Mouse (Mus musculus): Measurements from ENCODE around the gene Efna1. TPM values are rescaled to one million over a fixed set of nuclear protein-coding genes. Genes with fewer than 3 reads are reported as not detected.
A peak's percentile ranks its signal among the peaks of the same experiment; 100 is the strongest.

Efna1 gene
- polyA plus RNA-seq, 1 experiment from 2014 or later = 45.0 TPM

DNA sequence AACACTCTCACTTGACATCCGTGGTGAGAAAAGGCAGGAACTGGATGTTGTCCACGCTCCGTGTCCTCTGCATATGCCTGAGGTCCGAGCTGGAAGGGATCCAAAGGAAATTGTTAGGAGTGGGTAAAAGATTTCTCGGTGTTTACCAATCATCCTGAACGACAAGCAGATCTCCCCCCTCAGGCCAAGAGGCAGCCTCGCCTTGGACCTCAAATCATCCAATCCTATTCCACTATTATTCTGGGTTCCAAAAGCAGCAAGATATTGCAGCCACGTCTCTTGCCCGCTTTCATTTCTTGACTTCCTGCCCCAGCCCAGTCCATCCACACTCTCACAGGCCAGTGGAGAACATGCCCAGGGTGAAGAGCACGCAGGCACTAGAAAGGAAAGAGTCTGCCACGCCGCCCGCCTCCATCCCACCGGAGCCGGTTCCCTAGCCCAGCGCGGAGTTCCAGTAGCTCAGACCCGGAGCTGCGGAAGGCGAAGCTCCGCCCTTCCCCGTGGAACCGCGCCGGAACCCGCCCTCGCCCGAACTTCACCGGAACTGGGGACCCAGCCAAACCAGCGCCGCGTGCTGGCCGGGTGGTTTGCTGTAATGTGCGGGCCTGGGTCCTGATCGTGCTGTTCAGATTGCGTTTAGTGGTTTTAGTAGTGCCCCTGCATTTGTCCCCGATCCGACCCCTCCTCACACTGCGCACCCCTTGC, 10.7 kb downstream of the Efna1 start, which contains the start of gene Slc50a1:
Gene Slc50a1 (minus strand): TSS at position 520 of the 705 bp plus-strand sequence.
- H3K27me3 ChIP-seq (ENCODE audit: control insufficient read depth, insufficient read depth, low read length) = no peaks in the 10 kb centered on the region
- H3K4me3 ChIP-seq (ENCODE audit: low read depth, low read length) = peak within 1 kb of the TSS; percentile 51
- no peaks in the 10 kb centered on the region; the same call in 1 of the 2 replicates for H3K36me3 ChIP-seq (ENCODE audit: control insufficient read depth, insufficient read depth, low read length)
- peaks cover 34% of the 10 kb centered on the region for H3K4me1 ChIP-seq (ENCODE audit: control insufficient read depth, insufficient read depth, low read length)
- H3K9me3 ChIP-seq (ENCODE audit: control insufficient read depth, low read depth, low read length) = no peaks in the 10 kb centered on the region
- peak within 1 kb of the TSS; percentile 68 for H3K27ac ChIP-seq (ENCODE audit: low read length)
- WGBS = 2% methylated on average over 39 of the region's 39 CpGs
- peak within 1 kb of the TSS; percentile 64 for H3K4me2 ChIP-seq (replicated peaks; ENCODE audit: low read depth, low read length)
- H3K9ac ChIP-seq (replicated peaks; ENCODE audit: low read depth, low read length) = peak within 1 kb of the TSS; percentile 49
- ATAC-seq (ENCODE audit: insufficient number of reproducible peaks, insufficient read depth, low FRiP score, low read depth) = peak; percentile 39; the same call in 1 of the 2 replicates

DNA sequence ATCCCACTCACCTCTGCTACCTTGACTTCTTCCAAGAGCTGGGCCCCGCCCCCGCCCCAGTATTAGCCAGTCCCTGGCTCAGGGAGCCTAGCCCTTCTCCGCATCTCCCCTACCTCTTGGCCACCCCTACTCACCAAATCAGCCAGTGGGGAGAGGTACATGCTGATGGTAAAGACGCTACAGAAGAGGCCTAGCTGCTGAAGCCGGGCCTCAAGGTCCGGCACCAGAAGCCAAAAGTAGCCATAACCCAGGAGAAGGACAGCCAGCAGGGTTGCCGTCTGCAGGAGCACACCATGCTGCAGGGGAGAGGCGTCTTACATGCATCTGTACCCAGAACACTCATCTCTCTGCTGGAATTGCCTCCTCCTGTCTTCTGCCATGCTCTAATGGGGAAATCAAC, 12.0 kb downstream of the Efna1 start:
- 61% methylated on average over 8 of the region's 8 CpGs for WGBS
- Histone ChIP-seq H3K27me3 (ENCODE audit: control insufficient read depth, insufficient read depth, low read length) (no peaks in the 10 kb centered on the region), H3K9me3 (ENCODE audit: control insufficient read depth, low read depth, low read length) (no peaks in the 10 kb centered on the region), H3K4me1 (ENCODE audit: control insufficient read depth, insufficient read depth, low read length) (peaks cover 34% of the 10 kb centered on the region), H3K4me3 (ENCODE audit: low read depth, low read length) (no peak overlapping the region), H3K36me3 (ENCODE audit: control insufficient read depth, insufficient read depth, low read length) (no peaks in the 10 kb centered on the region; the same call in 1 of the 2 replicates), H3K4me2 (replicated peaks; ENCODE audit: low read depth, low read length) (0 out of 2 replicates have a peak overlapping the region, but pooled peaks have one; percentile 64), H3K27ac (ENCODE audit: low read length) (no peak overlapping the region; the same call in 1 of the 2 replicates), H3K9ac (replicated peaks; ENCODE audit: low read depth, low read length) (no peak overlapping the region)
- no peak for ATAC-seq (ENCODE audit: insufficient number of reproducible peaks, insufficient read depth, low FRiP score, low read depth)

DNA sequence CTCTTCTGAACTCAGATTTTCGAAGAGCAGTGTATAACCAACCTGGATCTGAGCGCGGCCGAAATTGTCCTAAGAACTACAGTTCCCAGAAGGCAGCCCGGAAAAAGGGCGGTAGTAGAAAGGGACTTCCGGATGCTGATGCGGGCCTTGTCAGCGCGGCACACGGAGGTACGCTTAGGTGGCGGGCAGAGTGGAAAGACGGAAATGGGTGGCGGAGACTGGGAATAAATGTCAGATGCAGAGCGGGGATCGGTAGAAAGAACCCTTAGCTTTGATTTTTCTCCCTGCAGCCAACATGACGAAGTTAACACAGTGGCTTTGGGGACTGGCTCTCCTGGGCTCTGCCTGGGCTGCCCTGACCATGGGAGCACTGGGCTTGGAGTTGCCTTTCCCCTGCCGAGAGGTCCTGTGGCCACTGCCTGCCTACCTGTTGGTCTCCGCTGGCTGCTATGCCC, 14.5 kb downstream of the Efna1 start:
- Histone ChIP-seq H3K4me2 (replicated peaks; ENCODE audit: low read depth, low read length) (peak overlapping the region; percentile 93), H3K27ac (ENCODE audit: low read length) (peak overlapping the region; percentile 40; the same call in 1 of the 2 replicates), H3K4me3 (ENCODE audit: low read depth, low read length) (peak overlapping the region; percentile 77), H3K36me3 (ENCODE audit: control insufficient read depth, insufficient read depth, low read length) (no peaks in the 10 kb centered on the region; the same call in 1 of the 2 replicates), H3K4me1 (ENCODE audit: control insufficient read depth, insufficient read depth, low read length) (peaks cover 34% of the 10 kb centered on the region), H3K9ac (replicated peaks; ENCODE audit: low read depth, low read length) (peak overlapping the region; percentile 93), H3K27me3 (ENCODE audit: control insufficient read depth, insufficient read depth, low read length) (no peaks in the 10 kb centered on the region), H3K9me3 (ENCODE audit: control insufficient read depth, low read depth, low read length) (no peaks in the 10 kb centered on the region)
- ATAC-seq (ENCODE audit: insufficient number of reproducible peaks, insufficient read depth, low FRiP score, low read depth) = peak; percentile 83
- WGBS = under 1% methylated on average over 20 of the region's 20 CpGs

DNA sequence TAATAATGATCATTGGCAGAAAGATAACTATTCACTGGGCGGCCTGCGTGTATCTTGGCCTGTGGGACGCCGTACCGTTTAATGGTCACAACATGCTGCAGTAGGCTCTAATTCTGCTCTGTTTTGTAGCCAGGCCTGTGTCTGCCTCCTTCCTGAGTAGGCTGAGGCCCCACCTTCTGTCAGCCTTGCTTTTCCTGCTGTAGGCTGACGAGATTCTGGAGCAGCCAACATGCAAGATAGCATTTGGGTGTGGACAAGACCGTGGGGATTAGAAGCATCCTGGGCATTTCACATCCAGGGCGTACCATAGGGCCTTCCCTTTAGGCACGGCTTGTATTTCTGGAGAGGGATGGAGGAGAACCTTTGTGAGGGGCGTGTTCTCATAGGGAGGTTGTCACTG, 18.5 kb downstream of the Efna1 start:
- Histone ChIP-seq H3K36me3 (ENCODE audit: control insufficient read depth, insufficient read depth, low read length) (no peaks in the 10 kb centered on the region), H3K27me3 (ENCODE audit: control insufficient read depth, insufficient read depth, low read length) (no peaks in the 10 kb centered on the region), H3K9ac (replicated peaks; ENCODE audit: low read depth, low read length) (no peak overlapping the region), H3K27ac (ENCODE audit: low read length) (no peak overlapping the region), H3K4me2 (replicated peaks; ENCODE audit: low read depth, low read length) (no peak overlapping the region), H3K9me3 (ENCODE audit: control insufficient read depth, low read depth, low read length) (no peaks in the 10 kb centered on the region), H3K4me3 (ENCODE audit: low read depth, low read length) (no peak overlapping the region), H3K4me1 (ENCODE audit: control insufficient read depth, insufficient read depth, low read length) (peaks cover 9% of the 10 kb centered on the region; the same call in 1 of the 2 replicates)
- no peak for ATAC-seq (ENCODE audit: insufficient number of reproducible peaks, insufficient read depth, low FRiP score, low read depth)
- WGBS = 65% methylated on average over 10 of the region's 10 CpGs

DNA sequence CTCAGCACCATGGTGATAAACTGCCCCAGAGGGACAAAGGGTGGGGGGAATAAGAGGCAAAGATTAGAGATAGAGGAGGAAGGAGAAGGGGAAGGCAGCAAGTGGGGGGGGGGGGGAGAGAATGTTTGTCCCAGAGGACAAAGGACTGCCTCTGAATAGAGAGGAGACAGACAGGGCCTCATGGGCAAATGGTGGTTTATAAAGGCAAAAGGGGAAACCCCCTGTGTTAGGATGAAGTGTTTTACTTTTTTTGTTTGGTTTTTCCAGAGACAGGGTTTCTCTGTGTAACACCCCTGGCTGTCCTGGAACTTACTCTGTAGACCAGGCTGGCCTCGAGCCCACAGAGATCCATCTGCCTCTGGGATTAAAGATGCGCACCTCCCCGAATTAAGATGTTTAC, 20.7 kb downstream of the Efna1 start:
- 44% methylated on average over 3 of the region's 3 CpGs for WGBS
- ATAC-seq (ENCODE audit: insufficient number of reproducible peaks, insufficient read depth, low FRiP score, low read depth) = no peak
- H3K27me3 ChIP-seq (ENCODE audit: control insufficient read depth, insufficient read depth, low read length) = no peaks in the 10 kb centered on the region

DNA sequence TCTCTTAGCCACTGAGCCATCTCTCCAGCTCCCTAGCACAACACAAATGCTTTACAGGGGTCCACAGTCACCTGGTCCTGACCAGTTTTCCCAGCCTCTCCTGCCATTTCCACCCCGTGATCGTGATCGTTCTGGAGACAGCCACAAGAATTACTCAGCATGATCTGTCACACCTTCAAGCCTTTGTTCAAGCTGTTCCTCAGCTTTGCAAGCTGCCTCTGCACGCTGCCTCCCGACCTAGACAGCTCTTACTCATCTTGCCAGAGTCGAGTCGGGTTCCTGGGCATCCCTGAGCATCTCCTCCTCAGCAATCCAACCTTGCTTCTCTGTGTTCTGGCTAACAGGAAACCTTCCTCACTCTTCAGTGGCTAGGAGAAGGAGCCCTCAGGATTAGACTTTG, 21.9 kb downstream of the Efna1 start, which contains the start of gene Dpm3:
Gene Dpm3 (plus strand): TSS at position 283 of the 400 bp plus-strand sequence.
- no peak within 1 kb of the TSS for H3K9ac ChIP-seq (replicated peaks; ENCODE audit: low read depth, low read length)
- no peaks in the 10 kb centered on the region for H3K4me1 ChIP-seq (ENCODE audit: control insufficient read depth, insufficient read depth, low read length)
- no peaks in the 10 kb centered on the region for H3K9me3 ChIP-seq (ENCODE audit: control insufficient read depth, low read depth, low read length)
- H3K4me3 ChIP-seq (ENCODE audit: low read depth, low read length) = no peak within 1 kb of the TSS
- no peaks in the 10 kb centered on the region for H3K36me3 ChIP-seq (ENCODE audit: control insufficient read depth, insufficient read depth, low read length)
- 49% methylated on average over 7 of the region's 7 CpGs for WGBS
- H3K27ac ChIP-seq (ENCODE audit: low read length) = no peak within 1 kb of the TSS
- ATAC-seq (ENCODE audit: insufficient number of reproducible peaks, insufficient read depth, low FRiP score, low read depth) = no peak
- H3K4me2 ChIP-seq (replicated peaks; ENCODE audit: low read depth, low read length) = no peak within 1 kb of the TSS
- H3K27me3 ChIP-seq (ENCODE audit: control insufficient read depth, insufficient read depth, low read length) = no peaks in the 10 kb centered on the region

More for the DNA sequence above, 20.7 kb downstream of the Efna1 start:
- Histone ChIP-seq H3K27ac (ENCODE audit: low read length) (no peak overlapping the region), H3K4me2 (replicated peaks; ENCODE audit: low read depth, low read length) (no peak overlapping the region), H3K9ac (replicated peaks; ENCODE audit: low read depth, low read length) (no peak overlapping the region), H3K4me3 (ENCODE audit: low read depth, low read length) (no peak overlapping the region), H3K4me1 (ENCODE audit: control insufficient read depth, insufficient read depth, low read length) (no peaks in the 10 kb centered on the region), H3K9me3 (ENCODE audit: control insufficient read depth, low read depth, low read length) (no peaks in the 10 kb centered on the region), H3K36me3 (ENCODE audit: control insufficient read depth, insufficient read depth, low read length) (no peaks in the 10 kb centered on the region)

DNA sequence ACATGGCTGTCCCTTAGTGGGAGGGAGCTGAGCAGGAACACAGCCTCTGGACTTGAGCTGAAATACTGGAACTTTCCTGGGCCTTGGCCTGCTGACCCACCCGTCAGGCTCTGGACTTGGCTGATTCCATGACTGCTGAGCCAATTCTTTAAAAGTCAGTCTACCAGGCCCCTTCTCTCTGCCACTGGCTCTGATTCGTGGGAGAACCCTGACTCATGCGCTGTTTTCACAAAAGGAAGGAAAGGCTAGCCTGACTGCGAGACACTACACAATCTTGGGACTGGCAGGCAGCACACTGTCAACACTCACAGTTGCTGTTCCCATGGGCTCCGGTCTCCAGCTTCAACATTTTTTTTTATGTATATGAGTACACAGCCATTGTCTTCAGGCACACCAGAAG, 24.8 kb downstream of the Efna1 start:
- Histone ChIP-seq H3K4me2 (replicated peaks; ENCODE audit: low read depth, low read length) (no peak overlapping the region), H3K36me3 (ENCODE audit: control insufficient read depth, insufficient read depth, low read length) (no peaks in the 10 kb centered on the region), H3K9ac (replicated peaks; ENCODE audit: low read depth, low read length) (no peak overlapping the region), H3K27me3 (ENCODE audit: control insufficient read depth, insufficient read depth, low read length) (no peaks in the 10 kb centered on the region), H3K4me3 (ENCODE audit: low read depth, low read length) (no peak overlapping the region), H3K27ac (ENCODE audit: low read length) (no peak overlapping the region), H3K9me3 (ENCODE audit: control insufficient read depth, low read depth, low read length) (no peaks in the 10 kb centered on the region), H3K4me1 (ENCODE audit: control insufficient read depth, insufficient read depth, low read length) (peaks cover 9% of the 10 kb centered on the region; the same call in 1 of the 2 replicates)
- 82% methylated on average over 5 of the region's 5 CpGs for WGBS
- ATAC-seq (ENCODE audit: insufficient number of reproducible peaks, insufficient read depth, low FRiP score, low read depth) = no peak

DNA sequence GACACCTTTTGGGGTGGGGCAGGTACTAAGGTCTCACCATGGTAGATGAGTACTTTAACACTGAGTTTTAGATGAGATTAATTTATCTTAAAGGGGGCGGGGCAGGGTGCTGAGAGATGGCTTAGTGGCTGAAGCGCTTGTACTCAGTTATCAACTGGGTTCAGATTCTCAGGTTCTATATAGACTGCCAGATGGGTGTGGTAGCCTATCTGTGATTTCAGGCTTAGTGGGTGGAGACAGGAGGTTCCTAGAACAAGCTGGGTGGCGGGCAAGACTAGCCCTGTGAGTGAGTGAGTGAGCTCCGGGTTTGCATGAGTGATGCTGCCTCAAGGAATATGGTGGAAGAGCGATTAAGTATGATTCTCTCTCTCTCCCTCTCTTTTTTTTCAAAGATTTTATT, 25.9 kb downstream of the Efna1 start:
- no peak overlapping the region for H3K4me3 ChIP-seq (ENCODE audit: low read depth, low read length)
- WGBS = 85% methylated on average over 5 of the region's 5 CpGs
- no peak for ATAC-seq (ENCODE audit: insufficient number of reproducible peaks, insufficient read depth, low FRiP score, low read depth)
- peaks cover 10% of the 10 kb centered on the region; the same call in 1 of the 2 replicates for H3K4me1 ChIP-seq (ENCODE audit: control insufficient read depth, insufficient read depth, low read length)
- H3K4me2 ChIP-seq (replicated peaks; ENCODE audit: low read depth, low read length) = no peak overlapping the region
- no peak overlapping the region for H3K27ac ChIP-seq (ENCODE audit: low read length)
- no peaks in the 10 kb centered on the region for H3K9me3 ChIP-seq (ENCODE audit: control insufficient read depth, low read depth, low read length)
- H3K27me3 ChIP-seq (ENCODE audit: control insufficient read depth, insufficient read depth, low read length) = no peaks in the 10 kb centered on the region
- H3K36me3 ChIP-seq (ENCODE audit: control insufficient read depth, insufficient read depth, low read length) = no peaks in the 10 kb centered on the region
- no peak overlapping the region for H3K9ac ChIP-seq (replicated peaks; ENCODE audit: low read depth, low read length)

All from stomach, embryonic 14.5 days (tissue).